Mouse (Mus musculus) heart, postnatal 0 days (tissue): ENCODE measurements around the gene Pex26. TPM values are rescaled to one million over a fixed set of nuclear protein-coding genes. Genes with fewer than 3 reads are reported as not detected.

Experiments used
- ATAC-seq: fragments of 200-750 bp; cut with Nextera tagmentation; 2 replicates; pipeline ENCODE4 v1.8.0; 2017; ENCODE audit warnings: low read depth, moderate number of reproducible peaks, moderate library complexity; ENCODE audit not compliant: insufficient read depth
- DNase-seq: peaks from one replicate; pipeline ENCODE4 v3.0.0-alpha.2; 2016; ENCODE audit warnings: low spot score
- H3K27ac ChIP-seq: fragments of 300-500 bp; sonication (generic); 2 replicates; pipeline ENCODE4 v1.5.1; 2014; ENCODE audit warnings: low read depth, mild to moderate bottlenecking
- H3K27me3 ChIP-seq: fragments of 300-500 bp; sonication (generic); 2 replicates; pipeline ENCODE4 v1.6.1; 2014; ENCODE audit warnings: low read length, mixed read lengths; ENCODE audit not compliant: control insufficient read depth, insufficient read depth
- H3K36me3 ChIP-seq: fragments of 300-500 bp; sonication (generic); replicated peaks from 2 replicates; pipeline ENCODE4 v1.6.1; 2014; ENCODE audit warnings: low read length, mixed read lengths; ENCODE audit not compliant: control insufficient read depth, insufficient read depth
- H3K4me1 ChIP-seq: fragments of 300-500 bp; sonication (generic); 2 replicates; pipeline ENCODE4 v1.6.1; 2014; ENCODE audit warnings: antibody characterized with exemption; ENCODE audit not compliant: control insufficient read depth, insufficient read depth
- H3K4me2 ChIP-seq: fragments of 300-500 bp; sonication (generic); 2 replicates; pipeline ENCODE4 v1.6.1; 2014; ENCODE audit warnings: low read depth, mild to moderate bottlenecking, low read length, moderate library complexity
- H3K4me3 ChIP-seq: fragments of 300-500 bp; sonication (generic); 2 replicates; pipeline ENCODE4 v1.5.1; 2014; ENCODE audit warnings: low read depth, low read length
- H3K9ac ChIP-seq: fragments of 300-500 bp; sonication (generic); replicated peaks from 2 replicates; pipeline ENCODE4 v1.6.1; 2014; ENCODE audit warnings: low read depth, low read length, mixed read lengths
- H3K9me3 ChIP-seq: fragments of 300-500 bp; sonication (generic); replicated peaks from 2 replicates; pipeline ENCODE4 v1.6.1; 2016; ENCODE audit warnings: low read length; ENCODE audit not compliant: control insufficient read depth
- CTCF ChIP-seq: IDR thresholded peaks from 2 replicates; pipeline ENCODE4 v1.5.1; 2016; ENCODE audit warnings: antibody characterized with exemption, control low read depth, low read depth
- EP300 ChIP-seq: IDR thresholded peaks from 2 replicates; pipeline ENCODE4 v1.6.1; 2016; ENCODE audit warnings: antibody characterized with exemption, low read depth
- WGBS: fragments of 180-500 bp; shearing (Covaris S2); extraction: QIAGEN DNeasy Blood & Tissue Kit; methylation state at CpG from one replicate; pipeline ENCODE4 v1.1.7; 2014; 5-methylcytosine and 5-hydroxymethylcytosine counted together
- polyA plus RNA-seq: library from polyadenylated mRNA; unstranded; fragments of >200 nt; fragmentation: Nextera tagmentation; extraction: Ambion mirVana; gene quantifications from 2 replicates; pipeline ENCODE4 v1.2.1, GENCODE M21; 2015
- total RNA-seq: library from RNA; depleted of rRNA; stranded (reverse); fragments of >200 nt; gene quantifications from 2 replicates; pipeline ENCODE4 v1.2.3, GENCODE M21; 2014; ENCODE audit warnings: low replicate concordance

The Pex26 gene
- total and polyA plus RNA-seq, 2 experiments from 2014 or later: 4.6 to 20.2 TPM

DNA sequence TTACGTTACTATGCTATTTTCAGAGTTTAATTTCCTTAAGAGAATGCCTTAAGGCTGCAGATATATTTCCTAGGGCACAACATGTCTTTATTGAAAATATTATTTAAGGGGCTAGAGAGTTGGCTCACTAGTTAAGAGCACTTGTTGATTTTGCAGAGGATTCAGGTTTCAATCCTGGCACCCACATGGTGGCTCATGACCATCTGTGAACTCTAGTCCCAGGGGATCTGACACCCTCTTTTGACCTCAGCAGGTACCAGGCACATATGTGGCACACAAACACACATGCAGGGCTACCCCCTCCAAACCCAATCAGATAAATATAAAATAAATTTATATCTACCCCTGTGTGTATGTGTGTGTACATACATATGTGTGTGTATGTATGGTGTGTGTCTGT lies 44.2 kb upstream of the Pex26 start:
- H3K9ac ChIP-seq: no peak overlapping the region
- H3K9me3 ChIP-seq: no peaks in the 10 kb centered on the region
- no peak overlapping the region for H3K4me3 ChIP-seq
- H3K4me1 ChIP-seq: peaks cover 7% of the 10 kb centered on the region; the same call in 1 of the 2 replicates
- no peak overlapping the region for H3K27ac ChIP-seq
- DNase-seq: no peak
- no peaks in the 10 kb centered on the region for H3K36me3 ChIP-seq
- no peaks in the 10 kb centered on the region for H3K27me3 ChIP-seq
- no peak overlapping the region for H3K4me2 ChIP-seq
- no peak for ATAC-seq
- WGBS: 86% methylated on average over 1 of the region's 1 CpGs
- no peak for TF ChIP-seq CTCF
- TF ChIP-seq EP300: no peak

DNA sequence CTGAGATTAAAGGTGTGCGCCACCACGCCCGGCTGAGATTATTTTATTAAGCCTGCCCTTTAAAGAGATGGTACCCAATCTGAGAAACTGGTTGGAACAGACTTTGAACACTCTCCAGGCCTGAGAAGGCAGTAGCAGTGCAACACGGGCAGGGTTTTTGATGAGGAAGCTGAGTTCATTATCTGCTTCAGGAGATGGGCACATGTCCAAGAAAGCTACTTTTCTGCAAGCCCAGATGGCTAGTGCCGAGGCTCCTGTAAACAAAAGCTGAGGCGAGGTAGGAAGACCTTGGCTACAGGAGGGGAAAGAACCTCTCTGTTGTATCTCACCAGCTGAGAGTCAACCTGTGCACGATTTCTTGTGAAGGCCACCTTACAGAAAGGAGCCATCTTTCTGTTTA lies 41.2 kb upstream of the Pex26 start:
- no peak for DNase-seq
- TF ChIP-seq CTCF: no peak
- no peak for TF ChIP-seq EP300
- Histone ChIP-seq H3K9me3 (no peaks in the 10 kb centered on the region), H3K4me2 (no peak overlapping the region), H3K4me3 (no peak overlapping the region), H3K4me1 (peaks cover 9% of the 10 kb centered on the region; the same call in 1 of the 2 replicates), H3K27me3 (no peaks in the 10 kb centered on the region), H3K36me3 (no peaks in the 10 kb centered on the region), H3K9ac (no peak overlapping the region), H3K27ac (no peak overlapping the region)
- ATAC-seq: no peak
- WGBS: 75% methylated on average over 7 of the region's 7 CpGs

DNA sequence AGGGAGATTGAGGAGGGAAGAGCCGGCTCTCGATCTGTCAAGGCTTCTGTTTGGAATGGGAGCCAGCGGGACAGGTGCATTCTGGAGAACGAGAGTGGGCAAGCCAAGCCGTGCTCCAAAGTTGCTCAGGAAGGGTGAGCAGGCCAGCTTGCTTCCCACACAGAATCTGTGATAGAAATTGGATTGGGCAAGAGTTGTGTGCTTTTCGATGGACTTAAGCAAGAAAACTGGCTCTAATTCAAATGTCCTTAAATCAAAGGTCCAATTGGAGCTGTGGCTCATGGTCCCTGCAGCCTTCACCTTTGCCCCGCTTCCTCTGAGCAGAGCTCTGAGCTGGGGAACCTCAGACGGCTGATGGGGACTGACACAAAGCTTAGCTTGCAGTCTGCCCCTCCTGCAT lies 40.0 kb upstream of the Pex26 start:
- no peak for TF ChIP-seq EP300
- no peak for TF ChIP-seq CTCF

DNA sequence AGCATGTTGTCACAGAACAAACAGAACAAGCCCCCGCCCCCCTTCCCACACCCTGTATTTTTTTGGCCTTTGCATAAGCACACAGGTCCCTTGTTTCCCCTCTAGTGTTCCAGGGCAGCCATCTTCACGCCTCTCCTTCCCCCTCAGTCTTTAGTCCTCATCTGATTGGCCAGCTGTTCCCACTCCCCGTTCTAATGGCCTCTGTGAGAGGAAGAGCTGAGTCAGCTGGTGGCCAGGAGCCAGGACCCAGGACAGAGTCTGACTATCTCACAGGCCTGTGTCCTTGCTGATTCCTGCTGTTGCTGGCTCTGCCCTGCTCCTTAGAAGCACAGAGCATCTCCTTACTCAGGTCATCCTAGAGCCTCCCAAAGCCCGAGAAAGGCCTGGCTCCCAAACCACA lies 39.4 kb upstream of the Pex26 start:
- Histone ChIP-seq H3K9me3 (no peaks in the 10 kb centered on the region), H3K4me2 (no peak overlapping the region), H3K27me3 (no peaks in the 10 kb centered on the region), H3K27ac (peak overlapping the region; percentile 28), H3K36me3 (no peaks in the 10 kb centered on the region), H3K9ac (no peak overlapping the region), H3K4me1 (peaks cover 9% of the 10 kb centered on the region; the same call in 1 of the 2 replicates), H3K4me3 (no peak overlapping the region)
- WGBS: 42% methylated on average over 4 of the region's 4 CpGs
- no peak for TF ChIP-seq CTCF
- TF ChIP-seq EP300: no peak
- ATAC-seq (peak; percentile 87), DNase-seq (peak; percentile 86)

More for the DNA sequence above, 40.0 kb upstream of the Pex26 start:
- peaks cover 9% of the 10 kb centered on the region; the same call in 1 of the 2 replicates for H3K4me1 ChIP-seq
- H3K4me2 ChIP-seq: no peak overlapping the region
- H3K36me3 ChIP-seq: no peaks in the 10 kb centered on the region
- no peaks in the 10 kb centered on the region for H3K9me3 ChIP-seq
- no peak for DNase-seq
- H3K4me3 ChIP-seq: no peak overlapping the region
- H3K9ac ChIP-seq: no peak overlapping the region
- WGBS: 79% methylated on average over 8 of the region's 8 CpGs
- no peak overlapping the region for H3K27ac ChIP-seq
- no peak for ATAC-seq
- H3K27me3 ChIP-seq: no peaks in the 10 kb centered on the region

DNA sequence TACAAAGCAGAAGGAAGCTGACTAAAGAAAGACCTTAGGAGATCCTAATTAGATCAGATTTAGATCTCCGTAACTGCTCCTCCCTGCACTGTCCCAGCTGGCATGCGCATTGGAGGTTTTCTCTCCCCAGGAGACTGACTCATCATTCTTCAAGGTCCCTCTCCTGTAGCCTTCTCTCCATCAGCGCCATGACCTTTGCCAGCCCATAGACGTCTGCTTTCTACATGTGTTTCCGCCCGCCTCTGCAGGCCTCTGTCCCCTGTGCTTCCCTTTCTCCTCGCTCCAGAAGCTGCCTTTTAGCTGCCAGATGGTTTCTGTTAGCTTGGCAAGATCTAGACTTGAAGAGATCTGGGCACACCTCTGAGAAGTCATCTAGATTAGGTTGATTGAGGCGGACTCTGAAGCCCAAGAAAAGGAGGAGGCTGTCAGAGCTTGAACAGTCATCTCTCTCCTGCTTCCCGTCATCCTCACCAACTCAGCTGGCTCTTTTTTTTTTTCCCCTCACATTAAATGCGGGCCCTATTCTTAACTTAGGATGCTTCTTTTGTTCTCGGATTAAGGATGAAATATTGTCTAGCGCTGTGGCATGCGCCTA lies 38.4 kb upstream of the Pex26 start:
- no peak for TF ChIP-seq EP300
- no peak for TF ChIP-seq CTCF
- H3K4me2 ChIP-seq: no peak overlapping the region
- no peak overlapping the region for H3K9ac ChIP-seq
- no peak for ATAC-seq
- H3K9me3 ChIP-seq: no peaks in the 10 kb centered on the region
- DNase-seq: no peak
- H3K4me1 ChIP-seq: peaks cover 9% of the 10 kb centered on the region; the same call in 1 of the 2 replicates
- H3K27ac ChIP-seq: no peak overlapping the region
- no peaks in the 10 kb centered on the region for H3K27me3 ChIP-seq
- no peak overlapping the region for H3K4me3 ChIP-seq
- no peaks in the 10 kb centered on the region for H3K36me3 ChIP-seq
- 76% methylated on average over 13 of the region's 13 CpGs for WGBS

DNA sequence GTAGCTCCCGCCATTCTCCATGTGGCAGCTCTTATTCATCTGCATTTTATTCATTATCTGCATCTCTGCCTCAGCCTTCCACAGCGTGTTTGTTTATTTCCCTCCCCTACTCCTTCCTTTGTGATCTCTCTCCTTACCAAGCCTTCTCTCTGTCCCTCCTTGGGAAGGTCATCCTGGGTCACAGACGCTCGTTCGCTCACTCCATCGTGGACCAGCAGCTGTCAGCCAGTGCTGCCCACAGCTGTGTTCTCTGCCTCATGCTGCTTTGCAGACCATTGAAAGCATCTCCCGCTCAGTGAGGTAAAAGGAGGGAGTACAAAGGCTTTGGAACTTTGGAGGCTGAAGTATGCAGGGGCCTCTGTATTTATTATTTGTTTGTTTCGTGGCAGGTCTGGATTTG lies 37.6 kb upstream of the Pex26 start:
- no peak overlapping the region for H3K4me3 ChIP-seq
- H3K4me2 ChIP-seq: no peak overlapping the region
- no peaks in the 10 kb centered on the region for H3K36me3 ChIP-seq
- peaks cover 9% of the 10 kb centered on the region; the same call in 1 of the 2 replicates for H3K4me1 ChIP-seq
- DNase-seq (no peak), ATAC-seq (no peak)
- H3K27ac ChIP-seq: no peak overlapping the region
- no peak overlapping the region for H3K9ac ChIP-seq
- WGBS: 74% methylated on average over 8 of the region's 8 CpGs
- TF ChIP-seq CTCF: no peak
- no peak for TF ChIP-seq EP300
- H3K27me3 ChIP-seq: no peaks in the 10 kb centered on the region
- no peaks in the 10 kb centered on the region for H3K9me3 ChIP-seq
